Mouse (Mus musculus) C2C12 (cell line): ENCODE data around the gene Gpr22.

Experiments used
- CEBPB ChIP-seq: IDR thresholded peaks from one replicate; pipeline ENCODE4 v1.6.1; 2011; ENCODE audit warnings: low read depth, mild to moderate bottlenecking, control low read depth, moderate library complexity
- CTCF ChIP-seq: IDR thresholded peaks from one replicate; pipeline ENCODE4 v1.5.1; 2011; ENCODE audit not compliant: control insufficient read depth, insufficient read depth, insufficient read length
- USF1 ChIP-seq: IDR thresholded peaks from one replicate; pipeline ENCODE4 v1.6.1; 2011; ENCODE audit warnings: low read depth, mild to moderate bottlenecking, control low read depth, moderate library complexity

DNA sequence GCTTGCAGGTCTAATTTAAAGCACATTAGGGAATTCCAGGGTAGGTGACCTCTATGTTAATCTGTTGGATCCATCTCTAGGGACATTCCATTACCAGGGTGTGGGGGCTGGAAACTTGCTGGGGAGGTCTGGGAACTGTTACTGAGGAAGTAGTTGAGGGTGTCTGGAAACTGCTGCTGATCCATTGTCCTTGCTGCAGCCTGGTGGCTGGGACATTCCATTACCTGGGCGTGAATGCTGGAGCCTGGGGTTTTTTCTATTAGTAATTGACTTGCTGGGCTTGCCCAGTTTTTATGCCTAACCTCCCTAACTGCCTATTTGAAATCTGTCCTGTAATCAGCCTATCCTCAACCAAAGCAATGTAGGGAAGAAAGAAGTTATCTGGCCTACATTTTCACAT lies 13.0 kb upstream of the Gpr22 start:
- TF ChIP-seq CTCF = no peak
- no peak for TF ChIP-seq CEBPB
- TF ChIP-seq USF1 = no peak
